Mouse (Mus musculus): ENCODE data around the gene Cnbp. TPM values are rescaled to one million over a fixed set of nuclear protein-coding genes. Genes with fewer than 3 reads are reported as not detected.

Cnbp gene
- polyA plus RNA-seq, 1 experiment from 2014 or later, result 793 TPM

GRCm38 (mm10) chr6:87845031-87845695 is 5.7 kb downstream of the Cnbp start:
- Histone ChIP-seq H3K9me3 (replicated peaks) (no peaks in the 10 kb centered on the region), H3K27ac (no peak overlapping the region), H3K4me1 (peaks cover 16% of the 10 kb centered on the region), H3K4me3 (no peak overlapping the region), H3K4me2 (replicated peaks) (no peak overlapping the region), H3K27me3 (no peaks in the 10 kb centered on the region), H3K36me3 (peaks cover 39% of the 10 kb centered on the region), H3K9ac (no peak overlapping the region)
- ATAC-seq (ENCODE audit: low FRiP score), result no peak
- 93% methylated on average over 13 of the region's 13 CpGs for WGBS

- Histone ChIP-seq H3K36me3 (peaks cover 39% of the 10 kb centered on the region), H3K9me3 (replicated peaks) (no peaks in the 10 kb centered on the region), H3K27me3 (no peaks in the 10 kb centered on the region), H3K4me1 (peaks cover 6% of the 10 kb centered on the region), H3K27ac (no peak overlapping the region), H3K9ac (no peak overlapping the region), H3K4me3 (no peak overlapping the region), H3K4me2 (replicated peaks) (no peak overlapping the region)
- no peak for ATAC-seq (ENCODE audit: low FRiP score)
- 16% methylated on average over 1 of the region's 1 CpGs for WGBS
Observed at GRCm38 (mm10) chr6:87842254-87842653, 8.7 kb downstream of the Cnbp start.

- 80% methylated on average over 8 of the region's 8 CpGs for WGBS
- no peaks in the 10 kb centered on the region for H3K9me3 ChIP-seq (replicated peaks)
- peaks cover 11% of the 10 kb centered on the region for H3K4me1 ChIP-seq
- ATAC-seq (ENCODE audit: low FRiP score), result no peak
- H3K9ac ChIP-seq, result no peak overlapping the region
- no peaks in the 10 kb centered on the region for H3K27me3 ChIP-seq
- no peak overlapping the region for H3K27ac ChIP-seq
- H3K4me3 ChIP-seq, result no peak overlapping the region
- H3K4me2 ChIP-seq (replicated peaks), result no peak overlapping the region
- H3K36me3 ChIP-seq, result peaks cover 39% of the 10 kb centered on the region
Observed at GRCm38 (mm10) chr6:87841635-87842034, 9.3 kb downstream of the Cnbp start.

DNA sequence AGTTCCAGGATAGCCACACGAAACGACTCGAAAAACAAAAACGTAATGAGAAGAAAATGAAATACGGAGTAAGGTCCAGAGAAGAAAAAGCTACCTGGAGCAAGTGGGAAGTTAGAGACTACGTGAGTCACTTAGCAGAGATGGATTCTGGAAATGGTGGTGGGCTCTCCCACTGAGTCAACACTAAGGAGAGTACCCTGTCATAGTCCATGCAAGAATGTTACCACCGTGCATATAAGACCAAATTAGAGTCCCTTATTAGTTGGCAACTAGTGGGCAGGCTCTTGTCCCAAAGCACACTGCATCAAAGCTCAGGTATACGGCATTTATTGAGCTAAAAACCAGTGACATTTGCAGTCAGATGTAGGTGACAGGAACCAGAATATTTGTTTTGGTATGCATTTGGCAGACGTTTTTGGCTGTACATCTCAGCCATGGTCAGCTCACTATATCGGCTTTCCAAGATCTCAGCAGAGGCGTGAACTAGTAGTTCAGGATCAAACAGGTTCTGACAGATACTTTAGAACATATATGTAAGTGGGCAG is 11.0 kb downstream of the Cnbp start:
- H3K27ac ChIP-seq, result no peak overlapping the region
- peaks cover 11% of the 10 kb centered on the region for H3K4me1 ChIP-seq
- no peaks in the 10 kb centered on the region for H3K9me3 ChIP-seq (replicated peaks)
- WGBS, result 69% methylated on average over 11 of the region's 11 CpGs
- H3K4me2 ChIP-seq (replicated peaks), result no peak overlapping the region
- H3K4me3 ChIP-seq, result no peak overlapping the region
- H3K27me3 ChIP-seq, result no peaks in the 10 kb centered on the region
- ATAC-seq (ENCODE audit: low FRiP score), result no peak
- no peak overlapping the region for H3K9ac ChIP-seq
- H3K36me3 ChIP-seq, result peaks cover 40% of the 10 kb centered on the region

DNA sequence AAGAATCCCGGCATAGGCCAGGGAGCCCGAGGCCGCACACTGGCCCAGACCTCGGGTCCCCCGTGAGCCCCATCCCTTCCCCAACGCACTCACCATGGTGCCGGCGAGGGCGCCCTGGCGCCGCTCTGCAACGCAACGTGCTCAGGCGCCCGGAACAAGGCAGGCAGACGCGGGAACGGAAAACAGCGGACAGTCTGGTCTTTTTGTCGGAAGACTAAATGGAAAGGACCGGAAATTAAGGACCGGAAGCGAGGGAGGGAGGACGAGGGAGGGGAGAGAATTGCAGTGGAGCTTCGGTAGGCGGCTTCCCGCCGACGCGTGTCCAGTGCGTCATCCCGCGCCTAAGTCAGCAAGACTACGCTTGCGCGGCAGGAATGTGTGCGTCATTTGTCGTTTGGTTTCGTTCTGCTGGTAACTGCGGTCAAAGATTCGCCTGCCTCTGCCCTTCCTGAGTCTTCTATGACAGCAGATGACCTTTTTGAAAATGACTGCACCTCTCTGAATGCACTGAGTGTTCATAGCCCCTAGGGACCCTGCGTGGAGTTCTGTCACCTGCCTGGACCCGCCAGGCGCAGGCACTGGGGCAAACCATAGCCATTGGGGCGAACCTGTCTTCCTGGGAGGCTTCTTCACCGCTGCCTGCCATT is 12.2 kb downstream of the Cnbp start, which contains the start of gene Isy1:
Gene Isy1 (minus strand): TSS at position 248 of the 647 bp plus-strand sequence.
- H3K4me2 ChIP-seq (replicated peaks), result peak within 1 kb of the TSS; percentile 86
- no peaks in the 10 kb centered on the region for H3K9me3 ChIP-seq (replicated peaks)
- no peaks in the 10 kb centered on the region for H3K27me3 ChIP-seq
- H3K4me1 ChIP-seq, result peaks cover 11% of the 10 kb centered on the region
- WGBS, result under 1% methylated on average over 46 of the region's 46 CpGs
- peak; percentile 97 for ATAC-seq (ENCODE audit: low FRiP score)
- peak within 1 kb of the TSS; percentile 87 for H3K9ac ChIP-seq
- H3K4me3 ChIP-seq, result peak within 1 kb of the TSS; percentile 55
- H3K36me3 ChIP-seq, result peaks cover 39% of the 10 kb centered on the region
- H3K27ac ChIP-seq, result peak within 1 kb of the TSS; percentile 93

DNA sequence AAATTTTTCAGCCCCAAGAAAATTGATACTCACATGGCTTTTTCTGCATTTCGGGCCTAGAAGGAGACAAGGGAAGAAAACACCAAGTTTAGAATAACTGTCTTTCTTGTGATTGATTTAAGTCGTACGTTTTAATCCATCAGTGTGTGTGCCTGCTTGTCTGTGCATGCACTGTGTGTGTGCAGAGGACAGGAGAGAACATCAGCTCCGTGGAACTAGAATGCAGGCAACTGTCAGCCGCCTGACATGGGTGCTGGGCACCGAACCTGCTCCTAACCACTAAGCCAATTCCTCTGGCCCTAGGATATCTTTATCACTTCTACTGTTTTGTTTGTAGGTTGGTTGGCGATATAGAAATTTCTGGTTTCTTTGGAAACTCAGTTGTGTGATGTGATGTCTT is 15.2 kb downstream of the Cnbp start, which contains the start of gene Gm45140:
Gene Gm45140 (minus strand): TSS at position 101 of the 400 bp plus-strand sequence.
- Histone ChIP-seq H3K9me3 (replicated peaks) (no peaks in the 10 kb centered on the region), H3K4me2 (replicated peaks) (no peak within 1 kb of the TSS), H3K27me3 (no peaks in the 10 kb centered on the region), H3K9ac (no peak within 1 kb of the TSS), H3K27ac (no peak within 1 kb of the TSS), H3K4me1 (peaks cover 11% of the 10 kb centered on the region), H3K36me3 (peaks cover 42% of the 10 kb centered on the region), H3K4me3 (no peak within 1 kb of the TSS)
- 94% methylated on average over 7 of the region's 7 CpGs for WGBS
- no peak for ATAC-seq (ENCODE audit: low FRiP score)

- Histone ChIP-seq H3K4me1 (no peaks in the 10 kb centered on the region), H3K9me3 (replicated peaks) (no peaks in the 10 kb centered on the region), H3K4me2 (replicated peaks) (no peak overlapping the region), H3K36me3 (peaks cover 98% of the 10 kb centered on the region), H3K27ac (no peak overlapping the region), H3K9ac (no peak overlapping the region), H3K27me3 (no peaks in the 10 kb centered on the region), H3K4me3 (no peak overlapping the region)
- ATAC-seq (ENCODE audit: low FRiP score), result no peak
- 91% methylated on average over 2 of the region's 2 CpGs for WGBS
Observed at GRCm38 (mm10) chr6:87820366-87820765, 30.5 kb downstream of the Cnbp start.

DNA sequence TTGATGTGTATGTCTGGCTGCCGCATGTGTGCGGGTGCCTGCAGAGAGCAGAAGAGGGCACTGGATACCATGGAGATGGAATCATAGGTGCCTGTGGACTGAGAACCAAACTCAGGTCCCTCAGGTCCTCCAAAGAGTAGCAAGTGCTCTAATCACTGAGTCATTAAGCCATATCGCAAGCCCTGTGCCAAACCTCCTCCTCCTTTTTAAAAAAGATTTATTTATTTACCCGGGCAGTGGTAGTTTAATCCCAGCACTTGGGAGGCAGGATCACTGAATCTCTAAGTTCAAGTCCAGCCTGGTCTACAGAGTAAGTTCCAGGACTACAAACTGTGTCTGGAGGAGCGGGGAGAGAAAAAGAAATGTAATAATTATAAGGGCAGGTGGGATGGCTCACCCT is 36.4 kb downstream of the Cnbp start:
- Histone ChIP-seq H3K4me3 (no peak overlapping the region), H3K4me2 (replicated peaks) (no peak overlapping the region), H3K36me3 (peaks cover 57% of the 10 kb centered on the region), H3K4me1 (peaks cover 6% of the 10 kb centered on the region), H3K9ac (no peak overlapping the region), H3K27ac (no peak overlapping the region), H3K27me3 (peaks cover 10% of the 10 kb centered on the region), H3K9me3 (replicated peaks) (no peaks in the 10 kb centered on the region)
- 94% methylated on average over 5 of the region's 5 CpGs for WGBS
- ATAC-seq (ENCODE audit: low FRiP score), result no peak

DNA sequence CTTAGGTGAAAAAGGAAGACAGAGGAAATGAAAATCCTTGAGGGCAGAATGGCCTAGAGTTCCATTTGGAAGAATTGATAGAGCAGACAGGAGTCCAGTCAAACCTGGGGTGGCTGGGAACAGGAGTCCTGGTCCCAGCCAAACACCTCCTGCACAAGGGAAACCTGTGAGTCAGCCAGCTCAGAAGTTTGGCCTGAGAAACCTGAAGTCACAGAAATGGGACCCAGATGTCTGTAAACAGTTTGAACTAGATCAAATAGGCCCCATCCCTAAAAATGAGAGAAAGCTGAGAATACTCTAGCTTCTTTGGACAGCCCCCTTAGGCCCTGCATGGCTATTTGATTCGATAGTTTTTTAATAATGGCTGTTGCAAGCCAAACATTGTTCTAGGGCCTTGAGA is 38.2 kb downstream of the Cnbp start:
- H3K27me3 ChIP-seq, result peaks cover 10% of the 10 kb centered on the region
- ATAC-seq (ENCODE audit: low FRiP score), result no peak
- WGBS, result 80% methylated on average over 1 of the region's 1 CpGs
- H3K4me3 ChIP-seq, result no peak overlapping the region
- H3K9me3 ChIP-seq (replicated peaks), result no peaks in the 10 kb centered on the region
- H3K4me1 ChIP-seq, result peaks cover 6% of the 10 kb centered on the region
- peaks cover 39% of the 10 kb centered on the region for H3K36me3 ChIP-seq
- H3K27ac ChIP-seq, result no peak overlapping the region
- no peak overlapping the region for H3K9ac ChIP-seq
- H3K4me2 ChIP-seq (replicated peaks), result peak overlapping the region; percentile 94

DNA sequence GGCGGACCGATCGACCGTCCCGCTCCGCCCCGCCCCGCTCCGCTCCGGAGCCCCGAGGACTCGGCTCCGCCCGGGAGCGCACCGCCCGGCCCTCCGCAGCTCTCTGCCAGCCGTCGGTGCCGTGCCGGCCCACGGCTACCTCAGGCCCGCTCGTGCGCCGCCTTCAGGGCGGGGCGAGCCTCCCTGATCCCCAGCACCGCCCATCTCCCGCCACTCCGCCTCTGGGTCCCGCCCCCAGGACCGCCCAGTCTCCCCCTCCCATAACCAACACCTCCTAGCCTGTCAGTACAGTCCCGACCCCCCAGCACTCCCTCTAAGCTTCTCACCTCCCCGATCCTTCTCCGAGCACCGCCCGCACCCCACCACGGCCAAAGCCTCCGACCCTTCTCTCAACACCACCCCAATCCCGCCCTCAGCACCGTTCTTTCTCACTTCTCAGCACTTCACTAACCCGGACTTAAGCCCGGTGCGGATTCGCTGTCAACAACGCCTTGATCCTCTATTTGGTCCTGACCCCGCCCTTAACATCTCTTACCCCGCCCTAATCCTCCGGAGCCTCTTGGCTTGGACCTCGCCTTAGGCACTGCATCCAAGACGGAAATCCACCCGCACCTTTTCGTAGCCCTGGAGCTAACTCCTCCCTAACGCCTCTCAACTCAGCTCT is 39.1 kb downstream of the Cnbp start, which contains the start of gene Rab43:
Gene Rab43 (minus strand): TSS at position 490 of the 664 bp plus-strand sequence.
- peak; percentile 98 for ATAC-seq (ENCODE audit: low FRiP score)
- Histone ChIP-seq H3K9me3 (replicated peaks) (no peaks in the 10 kb centered on the region), H3K4me3 (peak within 1 kb of the TSS; percentile 50), H3K4me1 (peaks cover 6% of the 10 kb centered on the region), H3K4me2 (replicated peaks) (peak within 1 kb of the TSS; percentile 94), H3K36me3 (peaks cover 30% of the 10 kb centered on the region), H3K27me3 (peaks cover 10% of the 10 kb centered on the region), H3K9ac (peak within 1 kb of the TSS; percentile 67), H3K27ac (0 out of 2 replicates have a peak within 1 kb of the TSS, but pooled peaks have one; percentile 6)
- WGBS, result under 1% methylated on average over 48 of the region's 56 CpGs

GRCm38 (mm10) chr6:87810713-87811669 is 39.9 kb downstream of the Cnbp start:
- peaks cover 10% of the 10 kb centered on the region for H3K27me3 ChIP-seq
- ATAC-seq (ENCODE audit: low FRiP score), result peak; percentile 81
- H3K36me3 ChIP-seq, result peaks cover 22% of the 10 kb centered on the region
- H3K27ac ChIP-seq, result 0 out of 2 replicates have a peak overlapping the region, but pooled peaks have one; percentile 6
- H3K4me2 ChIP-seq (replicated peaks), result peak overlapping the region; percentile 94
- H3K4me1 ChIP-seq, result peaks cover 6% of the 10 kb centered on the region
- no peaks in the 10 kb centered on the region for H3K9me3 ChIP-seq (replicated peaks)
- H3K9ac ChIP-seq, result peak overlapping the region; percentile 67
- under 1% methylated on average over 76 of the region's 77 CpGs for WGBS
- H3K4me3 ChIP-seq, result peak overlapping the region; percentile 50

All from hindbrain, embryonic 12.5 days (tissue).